Mouse (Mus musculus): ENCODE measurements around the gene Krt83. TPM values are rescaled to one million over a fixed set of nuclear protein-coding genes. Genes with fewer than 3 reads are reported as not detected.

Krt83 gene
- 10 to 100 TPM; 27.0 to 28.1 TPM for total RNA-seq (2023)

GRCm38 (mm10) chr15:101491431-101491830 lies at the start of gene Krt83:
Gene Krt83 (minus strand): TSS chr15:101491512.

GRCm38 (mm10) chr15:101532720-101533119 lies 41.4 kb upstream of the Krt83 start, which contains the start of gene Krt84:
Gene Krt84 (minus strand): TSS chr15:101532820.

GRCm38 (mm10) chr15:101517161-101517560 lies 25.8 kb upstream of the Krt83 start, which contains the start of gene Gm49425:
Gene Gm49425 (minus strand): TSS chr15:101517261.

GRCm38 (mm10) chr15:101472952-101473528 lies 18.3 kb downstream of the Krt83 start, which contains the start of gene Krt86:
Gene Krt86 (plus strand): TSS chr15:101473478.

GRCm38 (mm10) chr15:101463651-101464050 lies 27.7 kb downstream of the Krt83 start, which contains the start of gene Krt81:
Gene Krt81 (minus strand): TSS chr15:101463751.

GRCm38 (mm10) chr15:101447444-101447843 lies 43.9 kb downstream of the Krt83 start, which contains the start of gene Krt88:
Gene Krt88 (plus strand): TSS chr15:101447744.

GRCm38 (mm10) chr15:101438555-101438954 lies 52.8 kb downstream of the Krt83 start, which contains the start of gene Krt87:
Gene Krt87 (minus strand): TSS chr15:101438804.

Other genes with a start within 250 kb of the Krt83 start
- 100 to 1,000 TPM; 104 to 130 TPM for gene Nr4a1, start 237.2 kb downstream of the Krt83 start, total RNA-seq (2023)
- gene Atg101, start 207.2 kb downstream of the Krt83 start, total RNA-seq (2023) = 10 to 100 TPM; 54.9 to 57.1 TPM
- gene 6030408B16Rik, start 198.3 kb downstream of the Krt83 start, total RNA-seq (2023) = under 1 TPM; 0.24 to 0.31 TPM
- gene Krt80, start 121.3 kb downstream of the Krt83 start, total RNA-seq (2023) = 10 to 100 TPM; 24.2 to 32.4 TPM
- gene Krt7, start 80.5 kb downstream of the Krt83 start, total RNA-seq (2023) = 1 to 10 TPM; 3.9 to 4.6 TPM
- gene Krt87, start 52.7 kb downstream of the Krt83 start, total RNA-seq (2023) = not detected
- gene Krt88, start 43.8 kb downstream of the Krt83 start, total RNA-seq (2023) = not detected
- 1 to 10 TPM; 1.5 to 2.8 TPM for gene Krt81, start 27.8 kb downstream of the Krt83 start, total RNA-seq (2023)
- gene Krt86, start 18.0 kb downstream of the Krt83 start, total RNA-seq (2023) = 1 to 10 TPM; 6.0 to 6.8 TPM
- not detected for gene Gm49425, start 25.7 kb upstream of the Krt83 start, total RNA-seq (2023)
- not detected for gene Krt84, start 41.3 kb upstream of the Krt83 start, total RNA-seq (2023)
- gene Krt82, start 59.2 kb upstream of the Krt83 start, total RNA-seq (2023) = not detected
- gene Krt90, start 71.4 kb upstream of the Krt83 start, total RNA-seq (2023) = not detected
- under 1 TPM; 0.73 to 0.76 TPM for gene Krt75, start 82.4 kb upstream of the Krt83 start, total RNA-seq (2023)
- gene Gm5414, start 136.7 kb upstream of the Krt83 start, total RNA-seq (2023) = not detected
- gene Gm5478, start 155.9 kb upstream of the Krt83 start, total RNA-seq (2023) = not detected
- not detected for gene Krt6b, start 188.8 kb upstream of the Krt83 start, total RNA-seq (2023)
- gene Krt6a, start 202.8 kb upstream of the Krt83 start, total RNA-seq (2023) = not detected
- not detected for gene Krt5, start 221.4 kb upstream of the Krt83 start, total RNA-seq (2023)